Comparison of ENCODE assay signal across 21 mouse cellular contexts in genomic region chr17:47702548-47703345, GRCm38 (mm10). TPM values are rescaled to one million over a fixed set of nuclear protein-coding genes. Genes with fewer than 3 reads are reported as not detected.
A peak's percentile ranks its signal among the peaks of the same experiment; 100 is the strongest.
DNase-seq lines count a peak whose midpoint lies in the region; ATAC-seq and TF ChIP-seq lines count a peak whose summit lies in the region.
"Had no signal": no experiment of that assay in that cellular context is flagged by ENCODE, and none has a peak within 500 bp of the region (broad histone marks: within the 10 kb centered on the region; RNA-seq: fewer than 3 reads in every experiment).

No protein-coding gene starts in this region.

- 29% methylated on average over 28 of the region's 28 CpGs for WGBS in liver, embryonic 11.5 days
- WGBS in liver, postnatal 0 days (ENCODE audit: insufficient replicate concordance): 58% methylated on average over 24 of the region's 28 CpGs
- WGBS in stomach, embryonic 14.5 days: 40% methylated on average over 28 of the region's 28 CpGs
- 47% methylated on average over 28 of the region's 28 CpGs for WGBS in stomach, postnatal 0 days
- WGBS in embryonic facial prominence, embryonic 14.5 days: 38% methylated on average over 25 of the region's 28 CpGs
- WGBS in midbrain, postnatal 0 days: 59% methylated on average over 28 of the region's 28 CpGs

- H3K27ac ChIP-seq in liver, embryonic 11.5 days (ENCODE audit: low read depth, low read length): no peak overlapping the region
- H3K27ac ChIP-seq in liver, postnatal 0 days (ENCODE audit: low read depth): no peak overlapping the region
- H3K27ac ChIP-seq in stomach, embryonic 14.5 days (ENCODE audit: low read length): no peak overlapping the region
- H3K27ac ChIP-seq in stomach, postnatal 0 days (replicated peaks): no peak overlapping the region
- H3K27ac ChIP-seq in embryonic facial prominence, embryonic 14.5 days (replicated peaks; ENCODE audit: low read depth, low read length): no peak overlapping the region
- H3K27ac ChIP-seq in midbrain, postnatal 0 days (ENCODE audit: low read depth, low read length): no peak overlapping the region

- TF ChIP-seq EP300 in liver, postnatal 0 days (IDR thresholded peaks at IDR 0.05; ENCODE audit: low read depth): no peak
- TF ChIP-seq EP300 in stomach, postnatal 0 days (optimal IDR thresholded peaks at IDR 0.05): no peak

- peaks cover 9% of the 10 kb centered on the region; the same call in 1 of the 2 replicates for H3K4me1 ChIP-seq in liver, embryonic 11.5 days (replicated peaks; ENCODE audit: control insufficient read depth, insufficient read depth, low read length)
- peaks cover 3% of the 10 kb centered on the region; the same call in 1 of the 2 replicates for H3K4me1 ChIP-seq in liver, postnatal 0 days (ENCODE audit: insufficient read depth)
- peaks cover 5% of the 10 kb centered on the region; the same call in 1 of the 2 replicates for H3K4me1 ChIP-seq in stomach, embryonic 14.5 days (ENCODE audit: control insufficient read depth, insufficient read depth, low read length)
- H3K4me1 ChIP-seq in stomach, postnatal 0 days (replicated peaks; ENCODE audit: control insufficient read depth, insufficient read depth): no peaks in the 10 kb centered on the region
- H3K4me1 ChIP-seq in embryonic facial prominence, embryonic 14.5 days (ENCODE audit: control insufficient read depth, insufficient read depth, low read length): no peaks in the 10 kb centered on the region
- peaks cover 8% of the 10 kb centered on the region; the same call in 1 of the 2 replicates for H3K4me1 ChIP-seq in midbrain, postnatal 0 days (ENCODE audit: insufficient read depth, low read length)

- H3K4me3 ChIP-seq in liver, embryonic 11.5 days (ENCODE audit: low read depth, low read length): no peak overlapping the region
- no peak overlapping the region for H3K4me3 ChIP-seq in liver, postnatal 0 days (ENCODE audit: low read depth, low read length)
- H3K4me3 ChIP-seq in stomach, embryonic 14.5 days (ENCODE audit: low read depth, low read length): no peak overlapping the region
- H3K4me3 ChIP-seq in stomach, postnatal 0 days (ENCODE audit: low read depth, low read length): no peak overlapping the region
- H3K4me3 ChIP-seq in embryonic facial prominence, embryonic 14.5 days (ENCODE audit: low read depth, low read length): no peak overlapping the region
- H3K4me3 ChIP-seq in midbrain, postnatal 0 days (ENCODE audit: low read depth, low read length): no peak overlapping the region

- H3K36me3 ChIP-seq in liver, embryonic 11.5 days (ENCODE audit: control insufficient read depth, insufficient read depth, low read length): no peaks in the 10 kb centered on the region; the same call in 1 of the 2 replicates
- no peaks in the 10 kb centered on the region for H3K36me3 ChIP-seq in liver, postnatal 0 days (replicated peaks; ENCODE audit: insufficient read depth, low read length)
- H3K36me3 ChIP-seq in stomach, embryonic 14.5 days (ENCODE audit: control insufficient read depth, insufficient read depth, low read length): peaks cover 3% of the 10 kb centered on the region; the same call in 1 of the 2 replicates
- peaks cover 7% of the 10 kb centered on the region; the same call in 1 of the 2 replicates for H3K36me3 ChIP-seq in stomach, postnatal 0 days (ENCODE audit: control insufficient read depth, insufficient read depth, low read length)
- peaks cover 45% of the 10 kb centered on the region for H3K36me3 ChIP-seq in embryonic facial prominence, embryonic 14.5 days (ENCODE audit: control insufficient read depth, insufficient read depth, low read length)
- H3K36me3 ChIP-seq in midbrain, postnatal 0 days (ENCODE audit: insufficient read depth, low read length): peaks cover 46% of the 10 kb centered on the region

- TF ChIP-seq CTCF in liver, postnatal 0 days (IDR thresholded peaks at IDR 0.05; ENCODE audit: low read depth): no peak
- TF ChIP-seq CTCF in stomach, postnatal 0 days (IDR thresholded peaks at IDR 0.05; ENCODE audit: low read depth): no peak
- TF ChIP-seq CTCF in midbrain, postnatal 0 days (IDR thresholded peaks at IDR 0.05): no peak

- ATAC-seq in liver, embryonic 11.5 days (replicated peaks; ENCODE audit: low FRiP score): no peak
- no peak for ATAC-seq in liver, postnatal 0 days
- peak; percentile 5; the same call in 1 of the 2 replicates for ATAC-seq in stomach, embryonic 14.5 days (ENCODE audit: insufficient number of reproducible peaks, insufficient read depth, low FRiP score, low read depth)
- no peak for ATAC-seq in stomach, postnatal 0 days (ENCODE audit: low FRiP score, low TSS enrichment)
- ATAC-seq in embryonic facial prominence, embryonic 14.5 days (ENCODE audit: low read depth): no peak; the same call in 1 of the 2 replicates
- ATAC-seq in midbrain, postnatal 0 days (ENCODE audit: low FRiP score): peak; percentile 21; the same call in 1 of the 2 replicates
- ATAC-seq: CD4-positive, CD25-positive, alpha-beta regulatory T cell, adult 4 months; forebrain, embryonic 14.5 days; Patski had no signal

- no peaks in the 10 kb centered on the region for H3K9me3 ChIP-seq in liver, embryonic 11.5 days (ENCODE audit: control insufficient read depth, low read length)
- H3K9me3 ChIP-seq in liver, postnatal 0 days (ENCODE audit: low read length): no peaks in the 10 kb centered on the region
- H3K9me3 ChIP-seq in stomach, embryonic 14.5 days (ENCODE audit: control insufficient read depth, low read depth, low read length): no peaks in the 10 kb centered on the region
- no peaks in the 10 kb centered on the region for H3K9me3 ChIP-seq in stomach, postnatal 0 days (ENCODE audit: control insufficient read depth, low read length)
- H3K9me3 ChIP-seq in embryonic facial prominence, embryonic 14.5 days (ENCODE audit: control insufficient read depth, low read length): no peaks in the 10 kb centered on the region
- no peaks in the 10 kb centered on the region for H3K9me3 ChIP-seq in midbrain, postnatal 0 days (ENCODE audit: low read length)

- H3K4me2 ChIP-seq in liver, embryonic 11.5 days: no peak overlapping the region
- H3K4me2 ChIP-seq in liver, postnatal 0 days (ENCODE audit: low read depth, low read length): no peak overlapping the region
- H3K4me2 ChIP-seq in stomach, embryonic 14.5 days (replicated peaks; ENCODE audit: low read depth, low read length): no peak overlapping the region
- no peak overlapping the region for H3K4me2 ChIP-seq in stomach, postnatal 0 days (replicated peaks; ENCODE audit: low read depth)
- H3K4me2 ChIP-seq in embryonic facial prominence, embryonic 14.5 days (ENCODE audit: low read depth, low read length): peak overlapping the region; percentile 4; the same call in 1 of the 2 replicates
- H3K4me2 ChIP-seq in midbrain, postnatal 0 days (ENCODE audit: low read depth, low read length, poor library complexity, severe bottlenecking): no peak overlapping the region

- H3K27me3 ChIP-seq in liver, embryonic 11.5 days (replicated peaks; ENCODE audit: control insufficient read depth, insufficient read depth, low read length): peaks cover 49% of the 10 kb centered on the region
- 0 out of 2 replicates have a peak, but pooled peaks cover 5% of the 10 kb centered on the region for H3K27me3 ChIP-seq in liver, postnatal 0 days (ENCODE audit: insufficient read depth, low read length)
- H3K27me3 ChIP-seq in stomach, embryonic 14.5 days (ENCODE audit: control insufficient read depth, insufficient read depth, low read length): no peaks in the 10 kb centered on the region
- H3K27me3 ChIP-seq in stomach, postnatal 0 days (ENCODE audit: control insufficient read depth, insufficient read depth, low read length): no peaks in the 10 kb centered on the region
- no peaks in the 10 kb centered on the region for H3K27me3 ChIP-seq in embryonic facial prominence, embryonic 14.5 days (replicated peaks; ENCODE audit: control insufficient read depth, insufficient read depth, low read length)
- H3K27me3 ChIP-seq in midbrain, postnatal 0 days (ENCODE audit: insufficient read depth, low read length): no peaks in the 10 kb centered on the region
- H3K27me3 ChIP-seq: Patski had no signal

- DNase-seq in liver, embryonic 11.5 days (ENCODE audit: low spot score): no peak
- DNase-seq in liver, postnatal 0 days: no peak
- no peak for DNase-seq in stomach, postnatal 0 days (ENCODE audit: low spot score)
- DNase-seq in embryonic facial prominence, embryonic 14.5 days (ENCODE audit: low spot score): no peak
- DNase-seq in midbrain, postnatal 0 days (ENCODE audit: low spot score): no peak
- no peak for DNase-seq in kidney, postnatal 25 days
- DNase-seq in embryo, embryonic 10 days (ENCODE audit: low spot score): no peak
- DNase-seq: adrenal gland, adult 8-10 months; cerebellum, adult 9-11 months; kidney, adult 2 months; layer of hippocampus, postnatal 36 days; liver; right cerebral cortex, postnatal 4 days; thymus, postnatal 14 days had no signal

- H3K9ac ChIP-seq in liver, embryonic 11.5 days (ENCODE audit: low read depth, low read length): 0 out of 2 replicates have a peak overlapping the region, but pooled peaks have one; percentile 14
- no peak overlapping the region for H3K9ac ChIP-seq in liver, postnatal 0 days (replicated peaks)
- no peak overlapping the region for H3K9ac ChIP-seq in stomach, embryonic 14.5 days (replicated peaks; ENCODE audit: low read depth, low read length)
- no peak overlapping the region for H3K9ac ChIP-seq in stomach, postnatal 0 days (ENCODE audit: low read length)
- no peak overlapping the region; the same call in 1 of the 2 replicates for H3K9ac ChIP-seq in embryonic facial prominence, embryonic 14.5 days (ENCODE audit: low read depth, low read length)
- no peak overlapping the region for H3K9ac ChIP-seq in midbrain, postnatal 0 days (replicated peaks; ENCODE audit: low read length, poor library complexity, severe bottlenecking)

RNA-seq across cellular contexts. Expression of gene Prickle4, which starts 8.2 kb away (rescaled TPM):
- 0.44 and 1.7 TPM in 2 replicates for polyA plus RNA-seq in liver, embryonic 11.5 days (2014; fragmentation: Nextera tagmentation; extraction: Ambion mirVana)
- polyA plus RNA-seq in liver, postnatal 0 days (2015; fragmentation: Nextera tagmentation; extraction: Ambion mirVana): 0.25 TPM in 1 of 2 replicates, not detected in the other
- polyA plus RNA-seq in stomach, embryonic 14.5 days (2014; fragmentation: Nextera tagmentation; extraction: Ambion mirVana): 2.0 and 2.1 TPM in 2 replicates
- 0.19 and 0.51 TPM in 2 replicates for polyA plus RNA-seq in stomach, postnatal 0 days (2015; fragmentation: Nextera tagmentation; extraction: Ambion mirVana)
- polyA plus RNA-seq in embryonic facial prominence, embryonic 14.5 days (2014; fragmentation: Nextera tagmentation; extraction: Ambion mirVana): 1.8 and 2.1 TPM in 2 replicates
- total RNA-seq in midbrain, postnatal 0 days (2014; rRNA removed): 2.5 and 3.2 TPM in 2 replicates
- 2.2 and 3.2 TPM in 2 replicates for polyA plus RNA-seq in midbrain, postnatal 0 days (2015; fragmentation: Nextera tagmentation; extraction: Ambion mirVana)
- polyA plus RNA-seq: CD4-positive, CD25-positive, alpha-beta regulatory T cell, adult 4 months had no signal

RNA-seq across cellular contexts. Expression of gene Gm21981, which starts 8.5 kb away (rescaled TPM):
- 0.22 and 0.49 TPM in 2 replicates for polyA plus RNA-seq in liver, embryonic 11.5 days (2014; fragmentation: Nextera tagmentation; extraction: Ambion mirVana)
- 0.13 TPM in 1 of 2 replicates, not detected in the other for polyA plus RNA-seq in liver, postnatal 0 days (2015; fragmentation: Nextera tagmentation; extraction: Ambion mirVana)
- 0.98 and 1.2 TPM in 2 replicates for polyA plus RNA-seq in stomach, embryonic 14.5 days (2014; fragmentation: Nextera tagmentation; extraction: Ambion mirVana)
- 0.16 TPM in 1 of 2 replicates, not detected in the other for polyA plus RNA-seq in stomach, postnatal 0 days (2015; fragmentation: Nextera tagmentation; extraction: Ambion mirVana)
- polyA plus RNA-seq in embryonic facial prominence, embryonic 14.5 days (2014; fragmentation: Nextera tagmentation; extraction: Ambion mirVana): 1.5 and 2.1 TPM in 2 replicates
- total RNA-seq in midbrain, postnatal 0 days (2014; rRNA removed): 5.2 and 5.8 TPM in 2 replicates
- polyA plus RNA-seq in midbrain, postnatal 0 days (2015; fragmentation: Nextera tagmentation; extraction: Ambion mirVana): 0.56 and 0.90 TPM in 2 replicates
- polyA plus RNA-seq: CD4-positive, CD25-positive, alpha-beta regulatory T cell, adult 4 months had no signal

RNA-seq across cellular contexts. Expression of gene Frs3, which starts 13.9 kb away (rescaled TPM):
- 2.3 and 3.5 TPM in 2 replicates for polyA plus RNA-seq in liver, embryonic 11.5 days (2014; fragmentation: Nextera tagmentation; extraction: Ambion mirVana)
- polyA plus RNA-seq in liver, postnatal 0 days (2015; fragmentation: Nextera tagmentation; extraction: Ambion mirVana): 0.96 and 2.1 TPM in 2 replicates
- polyA plus RNA-seq in stomach, embryonic 14.5 days (2014; fragmentation: Nextera tagmentation; extraction: Ambion mirVana): 4.2 and 5.2 TPM in 2 replicates
- polyA plus RNA-seq in stomach, postnatal 0 days (2015; fragmentation: Nextera tagmentation; extraction: Ambion mirVana): 2.3 and 2.7 TPM in 2 replicates
- 4.0 and 4.2 TPM in 2 replicates for polyA plus RNA-seq in embryonic facial prominence, embryonic 14.5 days (2014; fragmentation: Nextera tagmentation; extraction: Ambion mirVana)
- total RNA-seq in midbrain, postnatal 0 days (2014; rRNA removed): 128 and 165 TPM in 2 replicates
- 68.9 and 75.7 TPM in 2 replicates for polyA plus RNA-seq in midbrain, postnatal 0 days (2015; fragmentation: Nextera tagmentation; extraction: Ambion mirVana)

RNA-seq across cellular contexts. Expression of gene Tomm6, which starts 14.6 kb away (rescaled TPM):
- polyA plus RNA-seq in liver, embryonic 11.5 days (2014; fragmentation: Nextera tagmentation; extraction: Ambion mirVana): 442 and 486 TPM in 2 replicates
- polyA plus RNA-seq in liver, postnatal 0 days (2015; fragmentation: Nextera tagmentation; extraction: Ambion mirVana): 268 and 275 TPM in 2 replicates
- polyA plus RNA-seq in stomach, embryonic 14.5 days (2014; fragmentation: Nextera tagmentation; extraction: Ambion mirVana): 416 and 439 TPM in 2 replicates
- polyA plus RNA-seq in stomach, postnatal 0 days (2015; fragmentation: Nextera tagmentation; extraction: Ambion mirVana): 353 and 386 TPM in 2 replicates
- polyA plus RNA-seq in embryonic facial prominence, embryonic 14.5 days (2014; fragmentation: Nextera tagmentation; extraction: Ambion mirVana): 365 and 382 TPM in 2 replicates
- total RNA-seq in midbrain, postnatal 0 days (2014; rRNA removed): 117 and 136 TPM in 2 replicates
- 334 and 339 TPM in 2 replicates for polyA plus RNA-seq in midbrain, postnatal 0 days (2015; fragmentation: Nextera tagmentation; extraction: Ambion mirVana)

RNA-seq across cellular contexts. Expression of gene Pgc, which starts 23.9 kb away (rescaled TPM):
- polyA plus RNA-seq in liver, embryonic 11.5 days (2014; fragmentation: Nextera tagmentation; extraction: Ambion mirVana): not detected in 2 replicates
- polyA plus RNA-seq in liver, postnatal 0 days (2015; fragmentation: Nextera tagmentation; extraction: Ambion mirVana): 0.07 and 0.15 TPM in 2 replicates
- 36.4 and 43.8 TPM in 2 replicates for polyA plus RNA-seq in stomach, embryonic 14.5 days (2014; fragmentation: Nextera tagmentation; extraction: Ambion mirVana)
- 1,647 and 1,784 TPM in 2 replicates for polyA plus RNA-seq in stomach, postnatal 0 days (2015; fragmentation: Nextera tagmentation; extraction: Ambion mirVana)
- polyA plus RNA-seq in embryonic facial prominence, embryonic 14.5 days (2014; fragmentation: Nextera tagmentation; extraction: Ambion mirVana): 0.21 TPM in 1 of 2 replicates, not detected in the other
- 0.27 and 1.5 TPM in 2 replicates for total RNA-seq in midbrain, postnatal 0 days (2014; rRNA removed)
- polyA plus RNA-seq in midbrain, postnatal 0 days (2015; fragmentation: Nextera tagmentation; extraction: Ambion mirVana): 0.19 TPM in 1 of 2 replicates, not detected in the other
- total RNA-seq: adrenal gland, adult 8-10 months; layer of hippocampus, postnatal 36 days; megakaryocyte progenitor cell, adult 5-6 weeks had no signal
- polyA plus RNA-seq: CD4-positive, CD25-positive, alpha-beta regulatory T cell, adult 4 months; forebrain, embryonic 14.5 days; heart, postnatal 0 days; hindbrain, embryonic 16.5 days; Patski had no signal

Comparison
In these comparisons a context has a peak if more than half of its experiments do, and no peak if none do; other contexts are left out.
1. ATAC-seq: peak in stomach, embryonic 14.5 days (single experiment) and midbrain, postnatal 0 days (single experiment); none in liver, embryonic 11.5 days (single experiment), liver, postnatal 0 days (single experiment), stomach, postnatal 0 days (single experiment) and embryonic facial prominence, embryonic 14.5 days (single experiment).
2. RNA of gene Frs3, which starts 13.9 kb away (polyA plus RNA-seq): 68.9 to 75.7 TPM in midbrain, postnatal 0 days; 4.2 to 5.2 TPM in stomach, embryonic 14.5 days, 4.0 to 4.2 TPM in embryonic facial prominence, embryonic 14.5 days, 2.3 to 3.5 TPM in liver, embryonic 11.5 days, 2.3 to 2.7 TPM in stomach, postnatal 0 days and 0.96 to 2.1 TPM in liver, postnatal 0 days; every median in the first group is over 10 times any median in the second.